Mouse (Mus musculus) heart, embryonic 14.5 days (tissue): ENCODE measurements around the gene Pold2. TPM values are rescaled to one million over a fixed set of nuclear protein-coding genes. Genes with fewer than 3 reads are reported as not detected.

Experiments used
- ATAC-seq: fragments of 200-750 bp; cut with Nextera tagmentation; 2 replicates; pipeline ENCODE4 v1.8.0; 2017; ENCODE audit warnings: low read depth, moderate TSS enrichment; ENCODE audit not compliant: insufficient number of reproducible peaks, insufficient read depth, low FRiP score
- H3K27ac ChIP-seq, 2 experiments: fragments of 200-500 bp in 1 of 2; fragments of 300-500 bp in 1 of 2; sonication (generic) in 1 of 2; replicated peaks in 1 of 2; 2 replicates each; pipeline ENCODE4 v1.5.1; 2012 to 2014; ENCODE audit warnings: low read depth in 2 of 2, low read length in 2 of 2, control low read depth in 1 of 2, mild to moderate bottlenecking in 1 of 2, mixed read lengths in 1 of 2; ENCODE audit not compliant: control insufficient read depth in 1 of 2, insufficient read depth in 1 of 2
- H3K27me3 ChIP-seq: fragments of 300-500 bp; sonication (generic); 2 replicates; pipeline ENCODE4 v1.6.1; 2014; ENCODE audit warnings: mild to moderate bottlenecking, low read length, control low read depth; ENCODE audit not compliant: control insufficient read depth, insufficient read depth
- H3K36me3 ChIP-seq: fragments of 300-500 bp; sonication (generic); 2 replicates; pipeline ENCODE4 v1.6.1; 2014; ENCODE audit warnings: mild to moderate bottlenecking, control low read depth, low read length, mixed read lengths; ENCODE audit not compliant: control insufficient read depth, insufficient read depth
- H3K4me1 ChIP-seq, 2 experiments: fragments of 200-500 bp in 1 of 2; fragments of 300-500 bp in 1 of 2; sonication (generic) in 1 of 2; 2 replicates each; pipeline ENCODE4 v1.6.1; 2012 to 2014; ENCODE audit warnings: low read length in 2 of 2, control low read depth in 1 of 2, mixed read lengths in 1 of 2; ENCODE audit not compliant: control insufficient read depth in 2 of 2, insufficient read depth in 2 of 2
- H3K4me2 ChIP-seq: fragments of 300-500 bp; sonication (generic); 2 replicates; pipeline ENCODE4 v1.6.1; 2014; ENCODE audit warnings: mild to moderate bottlenecking, low read length
- H3K4me3 ChIP-seq, 2 experiments: fragments of 200-500 bp in 1 of 2; fragments of 300-500 bp in 1 of 2; sonication (generic) in 1 of 2; 2 replicates each; pipeline ENCODE4 v1.5.1; 2012 to 2014; ENCODE audit warnings: low read length in 2 of 2, mild to moderate bottlenecking in 2 of 2, control low read depth in 1 of 2, low read depth in 1 of 2, moderate library complexity in 1 of 2; ENCODE audit not compliant: control insufficient read depth in 1 of 2, insufficient read depth in 1 of 2
- H3K9ac ChIP-seq: fragments of 300-500 bp; sonication (generic); 2 replicates; pipeline ENCODE4 v1.6.1; 2014; ENCODE audit warnings: mild to moderate bottlenecking, low read length
- H3K9me3 ChIP-seq: fragments of 300-500 bp; sonication (generic); 2 replicates; pipeline ENCODE4 v1.6.1; 2016; ENCODE audit warnings: low read length, control low read depth; ENCODE audit not compliant: control insufficient read depth
- WGBS: fragments of 180-500 bp; shearing (Covaris S2); extraction: QIAGEN DNeasy Blood & Tissue Kit; methylation state at CpG from one replicate; pipeline ENCODE4 v1.1.7; 2014; 5-methylcytosine and 5-hydroxymethylcytosine counted together
- polyA plus RNA-seq: library from polyadenylated mRNA; unstranded; fragments of >200 nt; fragmentation: Nextera tagmentation; extraction: Ambion mirVana; gene quantifications from 2 replicates; pipeline ENCODE4 v1.2.1, GENCODE M21; 2014

Gene Pold2
- polyA plus RNA-seq, 1 experiment from 2014 or later = 77.0 TPM

DNA sequence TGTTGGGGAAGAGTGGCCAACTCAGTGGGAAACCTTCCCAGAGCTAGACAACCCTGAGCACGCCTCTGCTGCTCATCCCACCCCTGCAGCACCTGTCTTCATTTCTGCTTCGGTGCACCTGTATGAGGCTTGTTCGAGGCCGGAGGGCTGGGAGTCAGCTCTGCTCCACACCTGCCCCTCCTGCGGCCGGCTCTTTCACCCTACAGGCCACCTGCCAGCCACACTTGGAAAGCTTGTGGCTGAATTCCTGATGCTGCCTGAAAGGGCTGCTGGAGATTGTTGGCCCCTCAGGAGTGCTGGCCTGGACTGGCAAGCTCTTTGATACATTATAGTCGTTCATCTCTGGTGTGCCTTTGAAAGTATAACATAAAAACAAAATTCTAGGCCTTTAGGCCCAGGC, 37.7 kb downstream of the Pold2 start:
- no peaks in the 10 kb centered on the region for H3K27me3 ChIP-seq
- ATAC-seq = no peak
- 82% methylated on average over 7 of the region's 7 CpGs for WGBS
- H3K4me3 ChIP-seq = no peak overlapping the region
- peaks cover 0 to 8% of the 10 kb centered on the region in 2 experiments; a peak in 2 of 4 replicates for H3K4me1 ChIP-seq
- H3K27ac ChIP-seq = no peak overlapping the region
- H3K9ac ChIP-seq = no peak overlapping the region
- H3K4me2 ChIP-seq = no peak overlapping the region
- H3K9me3 ChIP-seq = peaks cover 8% of the 10 kb centered on the region
- peaks cover 1% of the 10 kb centered on the region; the same call in 1 of the 2 replicates for H3K36me3 ChIP-seq

GRCm38 (mm10) chr11:5837251-5838246, 40.5 kb downstream of the Pold2 start, which contains the start of gene Polm:
Gene Polm, minus strand, starts transcription at chr11:5838016.
- Histone ChIP-seq H3K4me3 (peak within 1 kb of the TSS; percentile 81 to 86), H3K4me1 (peaks cover 0 to 8% of the 10 kb centered on the region in 2 experiments; a peak in 2 of 4 replicates), H3K36me3 (peaks cover 27% of the 10 kb centered on the region), H3K9ac (peak within 1 kb of the TSS; percentile 87), H3K27ac (peak within 1 kb of the TSS; percentile 73 to 84), H3K27me3 (no peaks in the 10 kb centered on the region), H3K4me2 (peak within 1 kb of the TSS; percentile 95), H3K9me3 (0 out of 2 replicates have a peak, but pooled peaks cover 2% of the 10 kb centered on the region)
- under 1% methylated on average over 63 of the region's 63 CpGs for WGBS
- peak; percentile 93 for ATAC-seq

- Histone ChIP-seq H3K36me3 (peaks cover 39% of the 10 kb centered on the region), H3K9ac (no peak overlapping the region), H3K9me3 (0 out of 2 replicates have a peak, but pooled peaks cover 2% of the 10 kb centered on the region), H3K4me1 (peaks cover 0 to 8% of the 10 kb centered on the region in 2 experiments; a peak in 3 of 4 replicates), H3K4me2 (no peak overlapping the region), H3K27me3 (no peaks in the 10 kb centered on the region), H3K4me3 (no peak overlapping the region), H3K27ac (no peak overlapping the region)
- 37% methylated on average over 1 of the region's 1 CpGs for WGBS
- no peak for ATAC-seq
Observed at GRCm38 (mm10) chr11:5836126-5836525, 42.0 kb downstream of the Pold2 start.

DNA sequence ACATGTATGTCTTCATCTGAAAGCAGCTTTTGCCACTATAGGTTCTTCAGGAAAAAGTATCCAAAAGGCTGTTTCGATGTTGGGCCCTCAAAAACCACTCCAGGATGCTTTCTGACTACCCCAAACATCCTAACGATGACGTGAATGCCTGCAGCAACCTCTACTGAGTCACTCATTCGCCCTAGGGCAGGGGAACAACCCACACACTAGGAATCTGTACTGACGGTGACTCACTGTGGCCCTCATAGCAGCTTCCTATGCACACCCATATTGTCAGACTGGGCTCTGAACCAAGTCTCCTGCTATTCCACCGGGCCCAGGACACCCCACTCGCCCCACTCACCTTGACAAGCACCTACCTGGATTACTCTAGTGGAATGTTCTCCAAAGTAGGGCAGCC, 43.0 kb downstream of the Pold2 start:
- H3K27me3 ChIP-seq = no peaks in the 10 kb centered on the region
- WGBS = 84% methylated on average over 7 of the region's 7 CpGs
- peaks cover 47% of the 10 kb centered on the region for H3K36me3 ChIP-seq
- no peak for ATAC-seq
- no peak overlapping the region for H3K4me3 ChIP-seq
- H3K9ac ChIP-seq = no peak overlapping the region
- H3K27ac ChIP-seq = no peak overlapping the region
- peaks cover 3 to 14% of the 10 kb centered on the region in 2 experiments; a peak in 3 of 4 replicates for H3K4me1 ChIP-seq
- no peaks in the 10 kb centered on the region for H3K9me3 ChIP-seq
- no peak overlapping the region for H3K4me2 ChIP-seq

- H3K27me3 ChIP-seq = no peaks in the 10 kb centered on the region
- no peak overlapping the region for H3K9ac ChIP-seq
- peaks cover 51% of the 10 kb centered on the region for H3K36me3 ChIP-seq
- no peaks in the 10 kb centered on the region for H3K9me3 ChIP-seq
- H3K4me2 ChIP-seq = no peak overlapping the region
- H3K27ac ChIP-seq = no peak overlapping the region
- no peak overlapping the region for H3K4me3 ChIP-seq
- no peak for ATAC-seq
- WGBS = 76% methylated on average over 9 of the region's 9 CpGs
- peaks cover 3 to 14% of the 10 kb centered on the region in 2 experiments; a peak in 3 of 4 replicates for H3K4me1 ChIP-seq
Observed at GRCm38 (mm10) chr11:5834506-5834905, 43.6 kb downstream of the Pold2 start.

DNA sequence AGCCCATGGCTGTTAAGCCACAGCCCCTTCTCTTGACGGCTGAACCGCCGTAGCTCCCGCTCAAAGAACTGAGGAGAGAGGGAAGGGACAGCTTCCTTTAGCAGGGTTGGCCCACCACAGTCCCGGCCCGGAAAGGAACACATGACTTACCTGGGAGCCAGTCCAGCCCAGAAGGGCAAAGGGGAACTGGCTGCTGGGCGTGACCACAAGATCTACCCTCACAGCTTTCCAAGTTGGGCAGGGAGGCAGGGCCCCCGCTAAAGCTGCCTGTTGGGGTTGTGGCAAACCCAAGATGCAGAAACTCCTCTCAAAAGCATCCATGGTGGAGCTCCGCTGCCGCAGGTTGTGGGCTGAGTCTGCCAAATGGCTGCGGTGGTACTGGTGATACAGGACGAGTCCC, 48.8 kb downstream of the Pold2 start:
- 90% methylated on average over 12 of the region's 12 CpGs for WGBS
- H3K36me3 ChIP-seq = peaks cover 58% of the 10 kb centered on the region
- H3K27ac ChIP-seq = no peak overlapping the region
- H3K9me3 ChIP-seq = no peaks in the 10 kb centered on the region
- no peak for ATAC-seq
- H3K4me3 ChIP-seq = no peak overlapping the region
- no peak overlapping the region for H3K4me2 ChIP-seq
- peaks cover 3 to 6% of the 10 kb centered on the region in 2 experiments; a peak in 2 of 4 replicates for H3K4me1 ChIP-seq
- H3K27me3 ChIP-seq = no peaks in the 10 kb centered on the region
- H3K9ac ChIP-seq = no peak overlapping the region

- Histone ChIP-seq H3K4me3 (no peak overlapping the region), H3K9me3 (no peaks in the 10 kb centered on the region), H3K9ac (no peak overlapping the region), H3K4me1 (peaks cover 3 to 6% of the 10 kb centered on the region in 2 experiments; a peak in 2 of 4 replicates), H3K27ac (no peak overlapping the region), H3K36me3 (peaks cover 52% of the 10 kb centered on the region), H3K27me3 (no peaks in the 10 kb centered on the region), H3K4me2 (no peak overlapping the region)
- no peak for ATAC-seq
- 76% methylated on average over 11 of the region's 11 CpGs for WGBS
Observed at GRCm38 (mm10) chr11:5828509-5829191, 49.4 kb downstream of the Pold2 start.
